Mouse (Mus musculus) erythroblast, adult 5-6 weeks (primary cell): ENCODE data around the gene Ispd. TPM values are rescaled to one million over a fixed set of nuclear protein-coding genes. Genes with fewer than 3 reads are reported as not detected.

ENCODE experiments used
- total RNA-seq, 2 experiments: library from RNA; stranded (forward) in 1 of 2; stranded (reverse) in 1 of 2; fragments of 150-400 nt in 1 of 2; fragments of 200-764, 138-1000 nt in 1 of 2; gene quantifications; 2 replicates each; pipeline versions ENCODE4 v1.2.3 to v1.2.4; 2015 to 2017; ENCODE audit warnings: low replicate concordance in 2 of 2

Gene Ispd
- total RNA-seq, 2 experiments from 2014 or later: 2.0 TPM; not detected in 1

Other genes with a start within 250 kb of the Ispd start
- gene Ankmy2, start 224.3 kb upstream of the Ispd start, total RNA-seq (2015; ENCODE audit: low replicate concordance): 3.1 and 4.0 TPM in 2 replicates
- 4.4 and 9.1 TPM in 2 replicates for gene Ankmy2, start 224.3 kb upstream of the Ispd start, total RNA-seq (2017; ENCODE audit: low replicate concordance)
- gene Bzw2, start 223.4 kb upstream of the Ispd start, total RNA-seq (2015; ENCODE audit: low replicate concordance): 18.4 and 19.4 TPM in 2 replicates
- gene Bzw2, start 223.4 kb upstream of the Ispd start, total RNA-seq (2017; ENCODE audit: low replicate concordance): 14.8 and 18.3 TPM in 2 replicates
- not detected in 2 replicates for gene Lrrc72, start 128.1 kb upstream of the Ispd start, total RNA-seq (2015; ENCODE audit: low replicate concordance)
- not detected in 2 replicates for gene Lrrc72, start 128.1 kb upstream of the Ispd start, total RNA-seq (2017; ENCODE audit: low replicate concordance)
- gene Sostdc1, start 67.3 kb upstream of the Ispd start, total RNA-seq (2015; ENCODE audit: low replicate concordance): not detected in 2 replicates
- not detected in 2 replicates for gene Sostdc1, start 67.3 kb upstream of the Ispd start, total RNA-seq (2017; ENCODE audit: low replicate concordance)
- not detected in 2 replicates for gene D630036H23Rik, start 731 bp downstream of the Ispd start, total RNA-seq (2015; ENCODE audit: low replicate concordance)
- gene D630036H23Rik, start 731 bp downstream of the Ispd start, total RNA-seq (2017; ENCODE audit: low replicate concordance): not detected in 2 replicates